Mouse (Mus musculus): ENCODE data around the gene Snrnp48. TPM values are rescaled to one million over a fixed set of nuclear protein-coding genes. Genes with fewer than 3 reads are reported as not detected.

Gene Snrnp48
- polyA plus RNA-seq, 1 experiment from 2014 or later = 37.3 TPM

Other genes with a start within 250 kb of the Snrnp48 start
- gene Ssr1, start 210.7 kb upstream of the Snrnp48 start, polyA plus RNA-seq (2016; fragmentation: Nextera tagmentation; extraction: Ambion mirVana) = 101 and 118 TPM in 2 replicates
- 55.4 and 66.8 TPM in 2 replicates for gene Riok1, start 167.9 kb upstream of the Snrnp48 start, polyA plus RNA-seq (2016; fragmentation: Nextera tagmentation; extraction: Ambion mirVana)
- 1.7 and 2.0 TPM in 2 replicates for gene Cage1, start 167.9 kb upstream of the Snrnp48 start, polyA plus RNA-seq (2016; fragmentation: Nextera tagmentation; extraction: Ambion mirVana)
- 1.4 and 1.5 TPM in 2 replicates for gene Dsp, start 53.6 kb upstream of the Snrnp48 start, polyA plus RNA-seq (2016; fragmentation: Nextera tagmentation; extraction: Ambion mirVana)
- gene Bmp6, start 140.2 kb downstream of the Snrnp48 start, polyA plus RNA-seq (2016; fragmentation: Nextera tagmentation; extraction: Ambion mirVana) = 4.6 and 5.0 TPM in 2 replicates

Data from hindbrain, embryonic 12.5 days (tissue).